Mouse (Mus musculus) brown adipose tissue, adult 24 weeks (tissue): ENCODE results near the gene Ndufa6. TPM values are rescaled to one million over a fixed set of nuclear protein-coding genes. Genes with fewer than 3 reads are reported as not detected.
"Not testable (repeated sequence)": the region's sequence is repeated elsewhere in the genome, so short reads cannot be mapped to it uniquely, and the experiment has no call there.

ENCODE experiments used
- H3K27ac ChIP-seq: fragments of 200-500 bp; replicated peaks from 2 replicates; pipeline ENCODE4 v1.5.1; 2012; ENCODE audit warnings: low read depth, mild to moderate bottlenecking, low read length
- H3K4me1 ChIP-seq: fragments of 200-500 bp; 2 replicates; pipeline ENCODE4 v1.6.1; 2012; ENCODE audit warnings: low read length, mixed read lengths; ENCODE audit not compliant: control insufficient read depth, insufficient read depth, insufficient read length
- H3K4me3 ChIP-seq: fragments of 200-500 bp; 2 replicates; pipeline ENCODE4 v1.5.1; 2012; ENCODE audit warnings: low read depth, mild to moderate bottlenecking, low read length, moderate library complexity; ENCODE audit not compliant: insufficient read depth
- polyA plus RNA-seq: library from polyadenylated mRNA; stranded (reverse); fragments of >200 nt; gene quantifications from 2 replicates; pipeline ENCODE4 v1.2.4, GENCODE M21; 2012; ENCODE audit not compliant: missing spikeins, insufficient read depth, insufficient read length

Gene Ndufa6
- polyA plus RNA-seq = 2,100 and 2,481 TPM in 2 replicates

DNA sequence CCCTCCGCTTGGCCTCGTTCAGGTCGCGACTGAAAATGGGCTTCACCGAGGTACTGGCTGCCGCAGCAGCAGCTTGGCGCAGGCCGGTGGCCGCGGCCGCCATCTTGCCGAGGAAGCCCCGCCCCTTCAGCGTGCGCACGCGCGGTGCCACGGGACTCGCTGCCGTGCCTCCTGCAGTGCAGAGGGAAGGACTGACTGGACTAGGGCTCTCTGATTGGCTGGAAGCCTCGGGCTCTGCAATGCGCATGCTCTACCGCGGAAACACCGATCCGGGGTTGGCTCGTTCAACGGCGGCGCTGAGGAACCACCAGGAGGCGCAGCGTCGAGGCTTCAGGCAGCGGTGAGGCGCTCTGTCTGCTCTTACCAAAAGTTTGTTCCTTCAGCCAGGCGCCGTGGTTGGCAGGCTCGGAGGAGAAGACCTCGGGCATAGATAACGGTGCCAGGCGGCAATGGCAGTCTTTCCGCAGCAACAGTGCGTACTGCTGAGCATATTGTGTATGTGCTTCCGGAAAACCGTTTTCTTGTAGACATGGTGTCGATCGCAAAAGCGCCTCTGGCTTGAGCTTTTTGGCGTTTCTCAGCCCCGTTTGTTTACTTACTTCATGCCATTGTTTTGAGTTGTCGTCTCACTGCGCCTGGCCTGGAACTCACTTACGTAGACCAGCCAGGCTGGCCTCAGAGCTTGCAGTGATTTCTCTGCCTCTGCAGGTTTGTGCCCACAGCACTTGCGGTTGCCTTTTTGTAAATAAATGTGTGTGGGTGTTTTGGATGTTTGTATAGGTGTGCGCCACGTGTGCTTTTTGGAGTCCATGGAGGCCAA, at the start of gene Ndufa6:
TSS of gene Ndufa6 (minus strand) at position 197 of the 820 bp plus-strand sequence.
- Histone ChIP-seq H3K4me3 (peak within 1 kb of the TSS; percentile 86), H3K27ac (peak within 1 kb of the TSS; percentile 95), H3K4me1 (peaks cover 6% of the 10 kb centered on the region)

DNA sequence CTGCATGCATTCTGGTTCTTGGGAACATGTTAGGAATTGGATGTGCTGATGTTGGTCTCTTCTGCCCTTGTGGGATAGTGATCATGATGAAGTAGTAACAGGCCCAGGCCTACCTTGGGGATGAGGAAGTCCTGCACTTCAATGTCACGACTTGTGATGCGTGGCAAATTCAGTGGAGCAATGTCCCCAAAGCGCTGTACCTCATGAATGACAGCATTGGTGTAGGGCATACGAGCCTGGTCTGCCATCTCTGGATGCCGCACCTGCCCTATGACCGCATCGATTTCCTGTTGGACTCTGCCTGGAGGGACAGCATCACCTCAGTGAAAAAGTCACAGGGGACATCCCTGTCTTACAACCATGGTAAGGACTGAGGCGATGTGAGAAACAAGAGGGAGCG, 49.5 kb upstream of the Ndufa6 start:
- H3K4me3 ChIP-seq = no peak overlapping the region
- H3K4me1 ChIP-seq = no peaks in the 10 kb centered on the region
- H3K27ac ChIP-seq = no peak overlapping the region

GRCm38 (mm10) chr15:82402741-82403140, 48.6 kb upstream of the Ndufa6 start:
- H3K4me1 ChIP-seq = no peaks in the 10 kb centered on the region
- H3K4me3 ChIP-seq = no peak overlapping the region
- no peak overlapping the region for H3K27ac ChIP-seq

DNA sequence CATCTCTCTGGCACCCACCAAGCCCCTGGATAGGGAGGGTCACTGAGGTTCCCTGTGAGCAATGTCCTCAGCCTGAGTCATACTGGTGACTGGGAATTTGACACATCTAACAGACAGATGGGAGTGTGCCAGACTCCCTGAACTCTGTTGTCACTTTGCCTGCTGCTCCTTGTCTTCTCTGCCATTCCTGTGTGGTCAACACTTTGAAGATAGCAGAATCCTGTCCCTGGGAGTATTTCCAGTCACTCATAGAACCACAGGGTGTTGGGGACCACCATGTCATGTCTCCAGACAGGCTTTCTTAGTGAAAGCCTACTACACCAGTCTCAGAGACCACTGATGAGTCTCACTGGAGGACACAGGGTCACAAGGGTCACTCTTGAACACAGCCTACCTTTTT, 48.0 kb upstream of the Ndufa6 start:
- no peak overlapping the region for H3K4me3 ChIP-seq
- no peaks in the 10 kb centered on the region for H3K4me1 ChIP-seq
- no peak overlapping the region for H3K27ac ChIP-seq

DNA sequence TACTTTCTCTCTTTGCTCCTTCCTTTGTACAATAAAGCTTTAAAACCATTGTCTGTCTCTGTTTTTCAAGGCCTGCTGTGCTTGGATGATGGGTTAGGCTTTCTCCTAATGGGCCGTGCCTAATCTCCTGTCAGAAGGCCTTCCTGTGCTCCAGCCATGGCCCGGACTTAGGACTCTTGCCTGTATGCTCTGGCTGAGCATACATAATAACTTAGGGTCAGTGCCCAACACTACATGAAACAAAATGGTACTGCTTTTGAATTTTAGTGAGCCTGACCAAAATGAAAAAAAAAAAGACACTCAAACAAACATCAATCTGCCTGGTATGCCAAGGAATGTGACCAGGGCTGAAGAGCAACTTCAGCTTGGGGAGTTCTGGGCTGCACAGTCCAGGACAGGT, 47.4 kb upstream of the Ndufa6 start:
- Histone ChIP-seq H3K4me1 (no peaks in the 10 kb centered on the region), H3K4me3 (no peak overlapping the region), H3K27ac (no peak overlapping the region)

GRCm38 (mm10) chr15:82395955-82396354, 41.8 kb upstream of the Ndufa6 start:
- not testable (repeated sequence) for H3K4me1 ChIP-seq, H3K27ac ChIP-seq, H3K4me3 ChIP-seq

- not testable (repeated sequence) for H3K27ac ChIP-seq, H3K4me1 ChIP-seq, H3K4me3 ChIP-seq
Observed at GRCm38 (mm10) chr15:82393922-82394321, 39.8 kb upstream of the Ndufa6 start, which contains the start of gene Cyp2d11. Cyp2d11 (minus strand) TSS chr15:82394022.

DNA sequence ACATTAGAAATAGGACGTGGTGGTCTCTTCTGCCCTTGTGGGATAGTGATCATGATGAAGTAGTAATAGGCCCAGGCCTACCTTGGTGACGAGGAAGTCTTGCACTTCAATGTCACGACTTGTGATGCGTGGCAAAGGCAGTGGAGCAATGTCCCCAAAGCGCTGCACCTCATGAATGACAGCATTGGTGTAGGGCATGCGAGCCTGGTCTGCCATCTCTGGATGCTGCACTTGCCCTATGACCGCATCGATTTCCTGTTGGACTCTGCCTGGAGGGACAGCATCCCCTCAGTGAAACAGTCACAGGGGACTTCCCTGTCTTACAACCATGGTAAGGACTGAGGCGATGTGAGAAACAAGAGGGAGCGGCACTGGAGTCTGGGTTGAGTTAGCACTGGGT, 35.8 kb upstream of the Ndufa6 start:
- not testable (repeated sequence) for H3K4me1 ChIP-seq, H3K4me3 ChIP-seq, H3K27ac ChIP-seq

- Histone ChIP-seq H3K4me3 (no peak overlapping the region), H3K27ac (no peak overlapping the region), H3K4me1 (no peaks in the 10 kb centered on the region)
Observed at GRCm38 (mm10) chr15:82385729-82386128, 31.6 kb upstream of the Ndufa6 start.

- Histone ChIP-seq H3K27ac (no peak overlapping the region), H3K4me3 (no peak overlapping the region), H3K4me1 (peaks cover 10% of the 10 kb centered on the region)
Observed at GRCm38 (mm10) chr15:82382441-82382840, 28.3 kb upstream of the Ndufa6 start.

DNA sequence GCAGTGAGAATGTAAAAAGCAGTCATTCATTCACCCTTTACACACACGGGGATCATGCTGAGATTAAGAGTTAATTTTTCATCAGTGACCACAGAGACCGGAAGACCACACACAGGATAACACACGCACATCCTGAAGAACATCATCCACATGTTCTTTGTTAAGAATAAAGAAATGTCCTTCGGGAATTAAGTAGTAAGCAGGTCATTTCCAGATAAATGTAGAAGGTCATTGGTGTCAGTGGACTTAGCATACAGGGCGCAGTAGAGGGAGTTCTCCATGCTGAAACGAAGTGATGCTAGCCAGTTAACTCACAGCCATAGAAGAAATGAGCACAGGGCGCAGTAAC, 26.6 kb upstream of the Ndufa6 start:
- Histone ChIP-seq H3K4me1 (peaks cover 19% of the 10 kb centered on the region), H3K4me3 (peak overlapping the region; percentile 87), H3K27ac (peak overlapping the region; percentile 97)

GRCm38 (mm10) chr15:82379871-82380713, 26.0 kb upstream of the Ndufa6 start, which contains the start of gene Cyp2d22:
Cyp2d22 (minus strand) TSS chr15:82380260.
- Histone ChIP-seq H3K4me1 (peaks cover 22% of the 10 kb centered on the region), H3K4me3 (peak within 1 kb of the TSS; percentile 87), H3K27ac (peak within 1 kb of the TSS; percentile 99)

- H3K4me3 ChIP-seq = peak overlapping the region; percentile 87
- peak overlapping the region; percentile 99 for H3K27ac ChIP-seq
- H3K4me1 ChIP-seq = peaks cover 22% of the 10 kb centered on the region
Observed at GRCm38 (mm10) chr15:82379511-82379870, 25.4 kb upstream of the Ndufa6 start.

DNA sequence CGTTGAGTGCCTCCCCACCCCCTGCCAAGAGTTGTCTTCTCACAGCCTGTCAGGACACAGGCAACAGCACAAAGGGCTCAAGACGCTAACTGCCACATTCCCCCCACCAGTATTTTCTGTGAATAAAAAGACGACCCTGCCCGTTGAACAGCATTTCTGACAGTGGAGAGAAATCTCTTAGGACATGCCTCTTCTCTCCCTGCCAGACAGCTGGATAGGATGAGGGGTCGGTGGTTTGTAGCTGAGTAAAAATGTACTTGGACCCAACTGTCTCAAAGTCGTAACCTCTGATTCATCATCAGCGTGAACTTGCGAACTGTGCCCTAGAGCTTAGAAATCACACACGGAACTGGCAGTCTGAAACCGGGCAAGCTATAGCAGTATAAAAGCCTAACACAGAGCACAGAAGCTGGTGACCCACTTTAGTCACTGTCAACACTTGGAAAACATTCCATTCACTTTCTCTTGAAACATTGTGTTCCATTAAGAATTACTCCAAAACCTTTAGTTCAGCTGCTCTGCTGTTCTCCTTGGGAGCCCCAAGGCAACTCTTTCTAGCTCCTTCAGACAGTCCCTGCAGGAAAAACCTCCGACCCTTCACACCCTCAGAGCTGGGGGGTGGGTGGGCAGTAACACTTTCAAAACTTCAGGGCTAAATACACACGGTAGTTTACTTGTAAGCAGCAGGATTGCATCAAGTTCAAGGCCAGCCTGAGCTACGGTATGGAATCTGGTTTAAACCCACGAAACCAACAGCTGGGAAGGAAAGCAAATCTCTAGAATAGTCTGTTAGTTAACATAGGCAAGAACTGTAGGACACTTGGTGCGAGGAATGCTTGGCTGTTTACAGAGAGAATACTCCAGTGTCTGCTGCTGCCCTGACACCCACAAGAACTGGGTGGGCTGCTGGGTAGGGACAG, 24.4 kb upstream of the Ndufa6 start:
- Histone ChIP-seq H3K4me3 (peak overlapping the region; percentile 87), H3K4me1 (peaks cover 22% of the 10 kb centered on the region), H3K27ac (peak overlapping the region; percentile 99)

DNA sequence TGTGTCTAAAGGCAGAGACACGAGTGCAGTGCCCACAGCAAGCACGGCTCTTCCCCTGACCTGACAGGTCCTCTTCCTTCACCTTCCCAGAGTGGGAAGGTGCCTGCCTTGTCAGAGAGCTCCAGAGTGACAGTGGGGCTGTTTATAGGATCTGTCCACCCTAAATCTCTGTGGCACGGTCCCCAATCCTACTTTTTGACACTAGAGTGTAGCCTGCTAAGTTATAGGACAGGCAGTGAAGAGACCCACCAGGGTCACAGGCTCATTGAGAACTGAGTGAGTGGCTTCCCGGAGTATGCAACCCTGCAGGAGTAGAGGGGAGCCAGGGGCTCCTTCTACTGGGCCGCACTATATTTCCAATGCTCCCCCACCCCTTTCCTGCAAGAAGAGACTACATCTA, 23.6 kb upstream of the Ndufa6 start:
- Histone ChIP-seq H3K4me1 (peaks cover 22% of the 10 kb centered on the region), H3K4me3 (peak overlapping the region; percentile 87), H3K27ac (peak overlapping the region; percentile 99)
